Mouse (Mus musculus): ENCODE data around the gene Xpr1.

Xpr1 gene

GRCm38 (mm10) chr1:155400056-155400455, 17.2 kb downstream of the Xpr1 start:
- no peak for DNase-seq

DNA sequence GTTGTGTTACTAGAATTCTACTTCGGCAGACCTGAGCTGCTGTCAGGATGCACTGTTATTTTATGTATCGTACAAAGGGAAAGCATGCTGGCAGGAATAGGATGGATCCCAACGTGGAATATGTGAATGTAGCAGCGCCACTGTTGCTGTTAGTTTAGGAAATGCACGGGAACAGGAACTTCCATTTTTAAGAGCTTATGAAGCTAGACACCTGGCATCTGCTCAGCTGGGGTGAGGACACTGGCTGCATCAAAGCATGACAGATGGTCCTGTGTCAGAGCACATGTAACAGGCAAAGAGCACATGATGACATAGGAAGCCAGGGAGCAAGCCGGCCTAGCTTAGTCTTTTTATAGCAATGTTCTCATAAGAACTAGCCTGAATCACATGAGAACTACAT, 22.4 kb downstream of the Xpr1 start:
- no peak for DNase-seq

GRCm38 (mm10) chr1:155394021-155394420, 23.2 kb downstream of the Xpr1 start:
- no peak for DNase-seq

DNA sequence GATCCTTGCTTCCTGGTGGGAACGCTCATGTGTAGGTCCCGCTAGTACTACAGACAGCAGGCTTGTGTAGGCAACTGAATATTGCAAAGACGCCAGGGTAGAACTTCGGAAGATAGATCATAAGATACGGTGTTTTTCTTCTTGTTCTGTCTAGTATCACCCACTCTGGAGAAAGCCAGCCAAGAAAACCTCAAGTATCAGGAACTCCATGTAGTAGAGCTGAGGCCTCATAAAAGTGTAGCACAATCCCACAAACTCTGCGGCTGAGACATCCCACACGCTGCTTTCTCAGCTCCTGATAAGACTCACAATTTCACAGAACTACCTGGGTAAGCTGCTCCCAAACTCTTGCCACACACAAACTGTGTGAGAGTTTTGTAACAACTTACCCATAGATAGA, 24.4 kb downstream of the Xpr1 start:
- no peak for DNase-seq

- DNase-seq = no peak
These were observed 25.7 kb downstream of the Xpr1 start for GRCm38 (mm10) chr1:155391537-155391936.

- no peak for DNase-seq
These were observed 28.8 kb downstream of the Xpr1 start for GRCm38 (mm10) chr1:155388418-155388817.

DNA sequence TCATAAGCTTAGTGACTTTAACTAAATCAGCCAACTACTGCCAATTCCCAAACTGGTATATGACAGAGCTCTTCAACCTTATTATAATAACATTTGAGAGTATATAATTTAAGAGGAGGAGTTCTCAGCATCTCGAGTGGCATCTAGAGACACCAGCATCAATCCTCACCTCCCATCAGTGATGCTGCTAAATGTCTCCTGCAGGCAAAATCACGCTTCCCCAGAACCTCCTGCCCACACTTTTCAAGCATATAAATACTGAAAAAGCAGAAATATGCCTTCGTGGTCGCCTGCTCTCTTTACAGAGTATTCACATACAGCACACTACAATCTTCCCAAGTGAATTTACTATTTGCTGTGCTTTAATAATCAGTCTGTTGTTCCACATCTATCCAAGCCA, 30.7 kb downstream of the Xpr1 start:
- DNase-seq = no peak

DNA sequence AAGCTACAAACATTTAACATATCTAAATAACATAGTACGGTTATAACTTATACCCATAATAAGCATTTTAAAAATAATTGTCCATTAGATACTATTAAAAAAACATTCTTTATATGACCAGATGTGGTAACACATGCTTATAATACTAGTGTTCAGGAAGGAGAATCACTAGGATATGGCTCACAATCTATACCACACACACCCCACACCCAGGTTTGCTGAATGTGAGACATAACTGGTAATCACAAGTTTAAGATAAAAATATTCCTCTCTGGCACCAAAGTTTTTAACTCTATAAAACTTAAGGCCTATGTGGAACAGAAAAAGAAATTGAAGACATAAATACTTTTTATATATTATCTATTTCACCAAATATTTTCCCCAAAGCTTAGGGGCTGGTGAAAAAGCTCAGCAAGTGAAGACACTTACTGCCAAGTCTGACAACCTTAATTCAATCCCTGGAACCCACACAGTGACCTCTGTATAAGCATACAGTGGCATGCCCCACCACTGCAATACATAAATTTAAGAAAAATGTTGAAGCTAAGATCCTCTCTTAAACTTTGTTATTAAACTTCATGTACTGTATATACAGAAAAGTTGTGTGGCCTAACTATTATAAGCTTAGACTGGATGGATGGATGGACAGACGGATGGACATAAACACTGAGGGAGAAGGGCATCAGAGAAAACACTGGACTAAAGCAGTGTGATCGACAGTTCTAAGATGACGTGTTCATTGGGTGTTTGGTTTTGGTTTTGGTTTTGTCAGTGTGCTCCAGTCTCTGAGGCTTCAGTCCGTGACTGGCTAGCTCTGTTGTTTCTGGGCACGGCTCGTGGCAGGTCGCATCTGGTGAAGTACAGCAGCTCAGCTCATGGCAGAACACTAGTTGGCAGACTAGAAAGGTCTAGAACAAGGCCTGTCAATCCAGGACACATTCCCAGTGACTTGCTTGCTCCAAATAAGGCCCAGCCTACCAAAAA, 33.6 kb downstream of the Xpr1 start:
- DNase-seq = no peak

- no peak for DNase-seq
These were observed 35.3 kb downstream of the Xpr1 start for GRCm38 (mm10) chr1:155381931-155382330.

DNA sequence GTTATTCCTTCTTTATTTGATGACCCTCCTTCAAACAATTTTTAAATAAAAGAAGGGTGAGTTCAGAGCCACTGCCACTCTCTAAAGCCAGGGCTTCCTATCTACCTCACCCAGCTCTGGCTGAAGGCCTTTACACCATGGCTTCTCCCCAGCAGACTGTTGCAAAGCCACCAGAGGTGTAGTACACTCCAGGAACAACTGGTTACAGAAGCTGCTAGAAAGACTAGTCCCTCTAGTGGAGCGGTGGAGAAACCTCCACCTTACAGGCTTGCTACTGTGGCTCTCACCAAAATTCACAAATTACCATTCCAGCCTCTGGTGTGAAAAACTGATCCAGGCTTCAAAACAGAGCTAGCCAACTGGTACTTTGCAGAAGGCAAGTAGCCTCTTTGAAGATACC, 37.9 kb downstream of the Xpr1 start:
- DNase-seq = no peak

GRCm38 (mm10) chr1:155372821-155373220, 44.4 kb downstream of the Xpr1 start:
- peak; percentile 8 for DNase-seq

- no peak for DNase-seq
These were observed 47.0 kb downstream of the Xpr1 start for GRCm38 (mm10) chr1:155370075-155370658.

GRCm38 (mm10) chr1:155366366-155366765, 50.8 kb downstream of the Xpr1 start:
- DNase-seq = no peak

DNA sequence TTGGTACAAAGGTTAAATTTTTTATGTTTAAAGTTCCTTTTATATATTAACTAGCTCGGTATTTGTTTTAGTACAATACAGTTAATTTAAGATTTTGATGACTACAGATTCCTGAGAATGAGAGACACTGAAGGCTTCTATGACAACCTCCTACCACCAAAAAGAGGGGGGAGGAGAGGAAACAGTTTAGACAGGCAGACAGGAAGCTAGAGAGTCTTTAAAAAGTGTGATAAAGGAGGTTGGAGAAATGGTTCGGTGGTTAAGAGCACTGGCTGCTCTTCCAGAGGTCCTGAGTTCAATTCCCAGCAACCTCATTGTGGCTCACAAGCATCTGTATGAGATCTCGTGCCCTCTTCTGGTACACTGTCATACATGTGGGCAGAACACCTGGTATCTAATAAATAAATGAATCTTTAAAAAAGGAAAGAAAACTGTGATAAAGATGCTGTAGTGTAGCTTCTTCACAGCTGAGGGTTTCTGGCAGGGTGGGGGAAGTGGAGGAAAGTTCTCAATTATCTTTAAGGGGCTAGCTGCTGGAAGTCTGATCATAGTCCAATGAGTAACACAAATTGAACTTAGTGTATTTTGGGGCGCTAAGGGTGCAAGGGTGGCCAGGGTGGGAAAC, 55.6 kb downstream of the Xpr1 start:
- DNase-seq = no peak

GRCm38 (mm10) chr1:155353096-155353495, 64.1 kb downstream of the Xpr1 start:
- DNase-seq = no peak

- DNase-seq = no peak
These were observed 65.7 kb downstream of the Xpr1 start for GRCm38 (mm10) chr1:155351527-155351926.

- no peak for DNase-seq
These were observed 68.7 kb downstream of the Xpr1 start for GRCm38 (mm10) chr1:155348491-155348890.

- DNase-seq = no peak
These were observed 69.9 kb downstream of the Xpr1 start for GRCm38 (mm10) chr1:155347339-155347738.

DNA sequence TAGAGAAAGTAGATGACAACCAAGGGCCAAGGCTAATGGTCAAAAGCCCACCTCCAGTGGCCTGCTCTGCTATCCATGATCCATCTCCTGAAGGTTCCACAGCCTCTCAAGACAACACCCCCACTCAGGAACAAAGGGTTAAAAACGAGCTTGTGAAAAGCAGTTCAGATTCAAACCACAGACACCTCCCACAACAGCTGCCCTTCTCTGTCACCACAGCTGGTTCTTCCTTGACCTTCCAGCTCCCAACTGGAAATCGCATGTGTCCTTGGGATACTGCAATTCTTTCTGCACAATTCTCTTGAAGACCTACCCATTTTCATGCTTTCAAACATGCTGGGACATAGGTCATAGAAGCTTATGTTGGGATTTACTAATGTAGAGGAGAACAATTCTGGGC, 73.2 kb downstream of the Xpr1 start:
- no peak for DNase-seq

- DNase-seq = no peak
These were observed 77.6 kb downstream of the Xpr1 start for GRCm38 (mm10) chr1:155339622-155340021.

- no peak for DNase-seq
These were observed 79.9 kb downstream of the Xpr1 start for GRCm38 (mm10) chr1:155337315-155337714.

- no peak for DNase-seq
These were observed 81.3 kb downstream of the Xpr1 start for GRCm38 (mm10) chr1:155335963-155336362.

DNA sequence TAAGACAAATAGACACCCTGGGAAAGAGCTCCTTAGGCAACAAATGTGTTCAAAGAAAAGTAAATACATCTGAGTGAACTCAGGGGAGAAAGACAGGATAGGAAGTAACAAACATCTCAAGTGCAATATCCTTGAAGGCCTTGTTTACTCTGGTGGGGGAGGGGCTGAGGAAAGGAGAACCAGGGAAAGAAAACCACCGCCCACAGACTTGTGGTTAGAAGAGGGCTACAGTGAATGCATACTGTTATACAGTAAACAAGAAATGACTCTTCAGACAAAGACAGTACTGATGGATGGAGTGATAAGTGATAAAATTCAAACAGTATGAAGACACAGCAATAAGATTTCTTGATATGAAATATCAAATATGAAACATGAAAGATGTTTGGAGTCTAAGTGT, 95.0 kb downstream of the Xpr1 start:
- DNase-seq = no peak
